Mouse (Mus musculus) myocyte (in vitro differentiated cells): ENCODE data around the gene Vdac2.

Source experiments
- POLR2A ChIP-seq: IDR thresholded peaks from one replicate; pipeline ENCODE4 v1.6.1; 2011; ENCODE audit warnings: low read depth, mild to moderate bottlenecking, control low read depth, moderate library complexity; ENCODE audit not compliant: insufficient read length
- SRF ChIP-seq: IDR thresholded peaks from one replicate; pipeline ENCODE4 v1.6.1; 2011; ENCODE audit warnings: low read depth; ENCODE audit not compliant: control insufficient read depth, insufficient read length
- TCF12 ChIP-seq: IDR thresholded peaks from one replicate; pipeline ENCODE4 v1.6.1; 2011; ENCODE audit warnings: mild to moderate bottlenecking, control low read depth; ENCODE audit not compliant: poor library complexity, insufficient read depth, severe bottlenecking
- USF1 ChIP-seq: IDR thresholded peaks from one replicate; pipeline ENCODE4 v1.6.1; 2011; ENCODE audit warnings: low read depth, mild to moderate bottlenecking, control low read depth, moderate library complexity

DNA sequence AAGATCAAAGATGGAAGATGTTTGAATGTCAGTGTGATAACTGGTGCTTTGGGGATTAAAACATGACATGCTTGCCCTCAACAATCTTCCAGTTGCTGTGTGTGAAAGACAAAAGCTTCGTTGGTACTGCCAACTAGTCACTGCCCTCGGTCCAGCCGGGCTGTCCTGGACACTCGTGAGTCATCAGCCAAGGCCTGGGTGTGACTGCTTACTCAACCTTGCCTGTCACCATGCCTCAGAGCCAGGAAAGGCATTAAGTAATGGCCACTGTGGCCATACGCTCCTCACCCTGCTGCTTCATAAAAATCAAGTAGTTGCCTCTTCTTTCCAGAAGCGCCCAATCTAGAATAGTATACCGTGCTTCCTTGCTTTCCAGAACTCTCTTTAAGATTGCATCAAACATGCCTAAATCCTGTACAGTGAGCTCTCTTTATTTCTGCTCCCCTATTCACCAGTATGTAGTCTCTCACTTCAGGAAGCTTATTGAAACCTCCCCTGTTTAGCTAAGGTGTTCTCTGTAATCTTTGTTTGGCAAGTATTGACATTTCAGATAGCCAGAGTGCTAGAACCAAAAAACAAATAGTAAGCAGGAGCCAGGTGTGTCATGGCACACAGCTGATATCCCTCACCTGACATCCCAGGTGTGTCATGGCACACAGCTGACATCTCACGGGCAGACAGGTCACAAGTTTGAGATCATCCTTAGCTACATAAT, 16.7 kb upstream of the Vdac2 start:
- TF ChIP-seq SRF (no peak), TCF12 (no peak), USF1 (no peak), POLR2A (no peak)
